Mouse (Mus musculus): ENCODE results near the gene Gmppa. TPM values are rescaled to one million over a fixed set of nuclear protein-coding genes. Genes with fewer than 3 reads are reported as not detected.

Gene Gmppa
- total RNA-seq, 2 experiments from 2014 or later: 67.1 to 70.4 TPM

DNA sequence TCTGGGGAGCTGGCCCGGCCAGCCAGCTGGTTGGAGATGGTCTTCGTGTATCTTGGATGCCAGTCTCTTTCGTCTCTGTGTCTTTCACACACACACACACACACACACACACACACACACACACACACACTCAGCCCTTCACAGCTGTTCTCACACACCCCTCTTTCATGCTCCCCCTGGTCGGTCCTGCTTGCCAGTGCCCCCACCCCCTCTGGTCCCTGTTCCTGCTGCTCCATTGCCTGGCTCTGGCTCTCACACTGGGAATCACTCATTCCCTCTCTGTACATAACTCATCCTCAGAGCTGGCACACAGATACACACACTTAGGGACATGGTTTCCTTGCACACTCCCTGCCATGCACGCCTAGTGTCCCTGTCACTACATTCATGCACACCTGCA is 16.2 kb downstream of the Gmppa start:
- DNase-seq (ENCODE audit: low spot score in 2 of 2): no peak

DNA sequence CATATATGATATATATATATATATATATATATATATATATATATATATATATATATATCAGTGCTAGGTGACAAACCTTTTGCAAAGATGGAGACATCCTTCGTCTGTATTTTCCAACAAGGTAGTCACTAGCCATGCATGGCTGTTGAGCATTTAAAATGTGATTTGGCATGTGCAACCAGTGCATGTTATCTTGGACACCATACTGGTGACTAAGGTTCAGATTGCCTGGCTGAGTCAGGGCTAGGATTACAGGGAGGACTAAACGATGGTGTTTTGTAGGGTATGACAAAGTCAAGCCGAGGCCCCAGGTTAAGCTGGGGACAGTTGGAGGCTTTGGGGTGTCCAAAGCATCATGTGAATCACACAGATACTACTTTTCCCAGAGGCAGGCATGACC is 19.7 kb downstream of the Gmppa start:
- no peak for DNase-seq (ENCODE audit: low spot score in 2 of 2)

DNA sequence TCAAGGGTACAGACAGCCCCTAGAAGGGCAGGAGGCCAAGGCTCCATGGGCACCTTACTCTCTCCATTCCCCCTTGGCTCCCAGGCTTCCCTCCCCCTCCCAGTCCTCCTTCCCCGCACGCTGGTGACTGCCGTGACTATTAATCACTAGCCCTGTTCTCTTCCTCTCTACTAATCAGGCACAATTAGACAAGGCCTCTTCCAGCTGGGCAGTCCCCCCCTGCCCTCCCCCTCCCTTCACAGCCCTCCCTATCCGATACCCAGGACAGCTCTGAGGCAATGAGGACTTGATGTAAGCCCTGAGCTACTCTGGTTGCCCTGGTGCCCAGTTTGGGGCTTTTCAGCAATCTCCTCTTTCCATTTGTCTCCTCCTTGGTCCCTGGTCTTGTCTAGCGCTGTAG is 20.2 kb downstream of the Gmppa start:
- DNase-seq (ENCODE audit: low spot score in 2 of 2): no peak

DNA sequence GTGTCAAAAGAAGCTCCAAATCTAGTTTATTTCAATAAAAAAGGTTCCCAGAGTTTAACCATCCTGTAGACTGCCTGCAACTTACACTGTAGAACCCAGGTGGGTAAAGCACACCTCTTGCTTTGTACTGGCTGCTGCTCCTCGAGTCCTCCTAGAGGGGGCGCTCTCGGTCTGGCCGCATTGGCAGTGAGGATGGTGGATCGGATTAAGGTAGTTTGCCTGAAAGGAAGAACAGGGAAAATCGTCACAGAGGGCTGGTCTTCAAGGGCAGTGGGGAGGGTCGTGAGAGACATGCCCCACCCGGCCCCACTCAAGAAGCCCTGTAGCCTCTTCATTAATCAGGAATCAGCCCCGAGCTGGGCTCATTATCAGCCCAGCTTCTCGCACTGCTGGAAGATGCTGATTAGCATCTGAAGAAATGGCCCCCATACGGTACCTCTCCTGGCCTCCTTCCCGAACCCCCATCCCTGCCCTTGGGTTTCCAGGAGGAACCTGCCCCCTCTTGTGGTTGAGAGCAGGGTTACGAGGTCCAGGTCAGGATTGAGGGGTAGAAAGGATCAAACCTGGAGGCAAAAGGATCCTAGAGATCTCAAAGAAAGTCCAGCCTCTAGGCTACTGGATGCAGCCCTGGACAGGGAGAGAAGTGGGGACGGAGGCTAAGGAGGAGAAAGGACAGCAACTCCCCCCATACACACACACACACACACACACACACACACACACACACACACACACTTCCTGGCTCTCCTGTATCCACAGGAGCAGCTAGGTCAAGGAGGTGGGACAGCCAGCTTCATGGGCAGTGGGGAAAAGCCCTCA is 21.2 kb downstream of the Gmppa start:
- no peak for DNase-seq (ENCODE audit: low spot score in 2 of 2)

DNA sequence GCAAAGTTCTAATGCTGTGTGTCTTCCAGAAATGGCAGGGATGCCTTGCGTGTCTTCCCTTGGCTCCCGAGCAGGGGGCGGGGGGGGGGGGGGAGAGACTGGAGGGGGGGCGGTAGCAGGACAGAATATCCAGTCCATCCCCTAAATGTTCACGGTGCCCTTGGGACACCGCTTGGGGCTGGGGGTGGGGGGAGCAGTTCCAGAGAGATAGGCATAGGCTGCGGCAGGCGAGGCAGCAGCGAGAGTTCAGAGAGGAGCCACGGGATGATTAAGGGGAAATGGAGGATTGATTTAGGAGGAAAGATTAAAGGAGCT is 21.9 kb downstream of the Gmppa start:
- DNase-seq (ENCODE audit: low spot score in 2 of 2): no peak

DNA sequence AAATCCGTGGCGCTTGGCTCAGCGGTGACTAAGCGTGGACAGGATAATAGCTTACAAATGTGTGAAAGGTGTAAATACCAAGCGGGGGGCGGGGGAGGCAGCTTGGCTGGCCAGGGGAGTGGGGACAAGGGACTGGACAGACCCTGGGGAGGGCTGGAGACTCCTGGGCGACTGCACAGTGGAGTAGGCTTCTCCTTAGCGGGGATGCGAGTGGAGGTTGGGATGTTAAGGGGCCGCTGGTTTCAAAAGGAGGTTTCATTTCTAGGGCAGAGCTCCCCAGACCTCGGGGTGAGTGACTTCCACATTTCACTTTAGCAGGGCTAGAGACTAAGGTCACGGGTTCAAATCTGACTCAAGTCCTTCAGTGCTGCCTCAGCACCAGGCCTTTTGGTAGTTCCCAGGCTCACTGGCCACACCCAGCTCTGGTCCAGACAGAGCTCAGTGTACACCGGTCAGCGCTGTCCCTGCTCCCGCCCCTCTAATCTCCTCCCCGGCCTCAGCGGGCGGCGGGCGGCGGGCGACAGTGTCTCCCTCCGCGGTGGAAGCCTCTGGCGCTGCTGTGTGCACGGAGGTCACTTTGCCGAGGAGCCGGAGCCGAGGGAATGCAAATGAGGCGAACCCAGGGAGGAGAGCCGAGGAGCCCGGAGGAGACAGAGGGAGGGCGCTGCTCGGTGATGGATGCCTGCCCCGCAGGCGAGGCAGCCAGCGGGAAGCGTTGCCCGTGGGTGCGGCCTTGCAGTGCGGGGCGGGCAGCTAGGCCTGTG is 22.5 kb downstream of the Gmppa start:
- DNase-seq (ENCODE audit: low spot score in 2 of 2): peak; percentile 50 to 76

DNA sequence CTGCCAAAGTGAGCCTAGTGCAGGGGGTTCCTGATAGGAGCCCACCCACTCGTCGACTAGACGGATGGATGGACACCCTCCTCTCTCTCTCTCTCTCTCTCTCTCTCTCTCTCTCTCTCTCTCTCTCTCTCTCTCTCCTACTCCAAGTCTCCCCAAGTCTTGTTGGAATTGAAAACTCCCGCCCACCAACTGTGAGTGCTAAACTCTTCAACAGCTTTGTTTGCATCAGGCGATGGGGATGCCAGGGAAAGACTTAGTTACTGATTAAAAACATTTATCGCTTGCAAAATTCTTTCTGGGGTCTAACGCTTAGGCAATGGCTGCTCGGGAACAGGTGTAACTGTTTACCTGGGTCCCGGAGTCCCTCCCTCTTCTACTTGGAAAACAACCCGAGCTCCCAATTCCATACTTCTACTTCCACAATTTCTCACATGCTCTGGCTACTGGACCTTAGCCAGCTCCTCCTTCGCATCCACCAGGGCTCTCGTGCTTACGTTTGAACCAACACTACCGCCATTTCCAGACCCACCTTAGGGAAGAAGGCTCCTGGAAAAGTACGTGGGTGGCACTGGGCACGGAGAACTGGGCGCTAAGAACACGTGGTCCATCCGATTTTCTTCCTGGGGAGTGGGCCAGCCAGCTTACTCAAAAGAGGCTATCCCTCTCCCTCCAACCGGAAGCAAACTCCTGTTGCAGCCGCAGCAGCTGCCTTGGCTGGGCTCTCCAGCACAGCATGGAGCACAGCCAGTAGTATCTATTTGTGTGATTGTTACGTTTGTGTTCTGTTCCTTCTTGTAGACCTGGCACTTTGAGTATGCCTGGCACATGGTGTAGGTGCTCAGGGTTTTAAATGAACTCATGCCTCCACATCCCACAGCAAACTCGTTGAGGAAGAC is 23.3 kb downstream of the Gmppa start:
- peak; percentile 64 to 75 for DNase-seq (ENCODE audit: low spot score in 2 of 2)

DNA sequence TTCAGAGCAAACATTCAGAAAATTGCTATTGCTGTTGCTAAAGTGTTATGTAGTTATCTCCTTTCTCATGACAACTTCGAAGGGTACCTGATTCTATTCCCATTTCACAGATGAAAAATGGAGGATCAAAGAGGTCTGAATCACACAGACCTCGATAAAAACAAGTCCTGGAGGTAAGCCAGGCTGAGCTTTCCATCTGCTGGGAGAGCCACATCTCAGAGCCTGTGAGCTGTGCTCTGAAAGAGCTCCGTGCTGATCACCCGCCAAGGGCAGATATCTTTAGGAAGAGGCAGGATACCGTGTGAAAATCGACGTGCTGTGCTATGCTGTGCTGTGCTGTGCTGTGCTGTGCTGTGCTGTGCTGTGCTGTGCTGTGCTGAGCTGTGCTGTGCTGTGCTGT is 24.6 kb downstream of the Gmppa start:
- DNase-seq (ENCODE audit: low spot score in 2 of 2): no peak

DNA sequence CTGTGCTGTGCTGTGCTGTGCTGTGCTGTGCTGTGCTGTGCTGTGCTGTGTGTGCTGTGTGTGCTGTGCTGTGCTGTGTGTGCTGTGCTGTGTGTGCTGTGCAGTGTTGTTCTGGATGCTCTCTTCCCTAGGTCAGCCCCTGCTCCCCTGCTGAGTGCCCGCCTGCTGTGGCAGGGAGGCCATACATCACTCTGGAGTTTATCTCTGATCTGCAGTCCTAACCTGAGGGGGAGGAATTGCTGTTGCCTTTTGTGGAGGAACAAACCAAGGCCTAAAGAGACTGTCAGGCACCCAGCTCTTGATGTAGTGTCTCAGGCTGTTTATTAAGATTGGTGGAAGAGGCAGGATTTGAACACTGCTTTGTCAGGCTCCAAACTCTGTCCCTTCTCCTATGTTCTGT is 26.9 kb downstream of the Gmppa start:
- DNase-seq (ENCODE audit: low spot score in 2 of 2): no peak

DNA sequence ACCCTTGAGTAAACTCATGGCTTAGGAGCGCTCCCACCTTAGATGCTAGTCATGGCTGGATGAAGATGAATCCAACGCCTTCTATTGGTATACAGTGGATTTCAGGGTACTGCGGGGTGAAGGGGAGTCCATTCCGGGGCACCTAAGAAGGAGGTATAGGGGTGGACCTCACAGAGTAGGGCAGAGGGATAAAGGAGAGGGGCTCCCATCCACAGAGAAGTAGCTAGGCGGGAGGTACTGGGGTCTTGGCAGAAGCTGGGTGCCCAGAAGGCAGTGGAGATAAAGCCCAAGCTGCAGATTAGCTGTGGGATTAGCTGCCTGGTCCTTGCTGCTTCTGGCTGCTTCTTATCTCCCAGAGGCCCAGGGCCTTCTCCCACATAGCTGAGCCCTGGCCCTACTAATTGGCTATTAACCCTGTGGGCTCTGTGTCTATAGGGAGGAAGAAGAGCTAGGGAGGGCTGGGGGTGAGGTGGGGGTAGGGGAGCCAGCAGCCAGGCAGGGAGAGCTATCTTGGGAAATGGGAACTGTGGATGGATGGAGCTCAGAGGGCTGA is 28.0 kb downstream of the Gmppa start:
- DNase-seq (ENCODE audit: low spot score in 2 of 2): no peak

DNA sequence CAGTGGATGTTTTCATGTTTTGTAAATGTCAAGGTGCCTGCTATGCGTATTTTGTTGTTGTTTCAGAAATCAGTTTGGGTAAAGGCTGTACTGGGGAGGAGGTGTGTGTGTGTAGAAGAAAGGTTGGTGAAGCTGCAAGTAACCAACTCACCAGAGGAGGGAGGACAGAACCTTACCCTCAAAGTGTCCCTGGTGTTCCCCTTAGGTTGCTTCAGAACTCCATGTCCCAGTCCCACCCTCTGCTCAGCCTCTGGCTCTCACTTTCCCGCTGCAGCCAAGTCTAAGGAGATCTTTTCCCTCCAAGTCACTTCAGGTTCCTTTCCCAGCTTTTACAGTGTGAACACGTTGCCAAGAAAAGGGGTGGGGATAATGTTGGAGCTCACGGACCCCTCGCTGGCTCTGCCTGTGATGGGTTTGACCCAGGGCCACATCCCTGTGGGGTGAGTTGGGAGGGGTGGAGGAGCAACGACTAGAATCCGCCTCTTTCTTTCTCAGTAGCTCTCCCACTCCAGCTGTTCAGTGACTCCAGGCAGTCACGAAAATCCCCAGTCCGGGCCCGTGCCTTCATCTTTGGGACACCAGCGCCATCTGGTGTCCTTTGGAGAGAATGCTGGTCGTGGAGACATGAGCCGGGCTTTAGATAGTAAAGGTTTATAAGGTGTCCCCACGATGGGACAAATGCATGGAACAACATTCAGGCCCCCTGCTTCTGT is 31.6 kb downstream of the Gmppa start:
- DNase-seq (ENCODE audit: low spot score in 2 of 2): peak; percentile 83 to 84

DNA sequence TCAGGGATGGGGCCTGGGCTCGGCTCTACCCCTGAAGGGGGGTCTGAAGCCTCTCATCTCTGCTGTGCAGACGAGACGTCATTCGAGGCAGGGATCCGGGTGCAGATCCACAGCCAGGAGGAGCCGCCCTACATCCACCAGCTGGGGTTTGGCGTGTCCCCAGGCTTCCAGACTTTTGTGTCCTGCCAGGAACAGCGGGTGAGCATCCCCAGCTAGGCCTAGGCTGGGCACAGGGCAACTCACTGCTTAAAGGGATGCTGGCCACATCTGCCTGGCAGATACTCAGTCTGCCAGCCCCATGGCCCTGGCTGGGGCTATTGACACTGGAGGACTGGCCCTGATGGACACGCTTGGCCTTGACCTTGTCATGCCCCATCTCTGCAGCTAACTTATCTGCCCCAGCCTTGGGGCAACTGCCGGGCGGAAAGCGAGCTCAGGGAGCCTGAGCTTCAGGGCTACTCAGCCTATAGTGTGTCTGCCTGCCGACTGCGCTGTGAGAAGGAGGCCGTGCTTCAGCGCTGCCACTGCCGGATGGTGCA is 33.6 kb downstream of the Gmppa start:
- no peak for DNase-seq (ENCODE audit: low spot score in 2 of 2)

DNA sequence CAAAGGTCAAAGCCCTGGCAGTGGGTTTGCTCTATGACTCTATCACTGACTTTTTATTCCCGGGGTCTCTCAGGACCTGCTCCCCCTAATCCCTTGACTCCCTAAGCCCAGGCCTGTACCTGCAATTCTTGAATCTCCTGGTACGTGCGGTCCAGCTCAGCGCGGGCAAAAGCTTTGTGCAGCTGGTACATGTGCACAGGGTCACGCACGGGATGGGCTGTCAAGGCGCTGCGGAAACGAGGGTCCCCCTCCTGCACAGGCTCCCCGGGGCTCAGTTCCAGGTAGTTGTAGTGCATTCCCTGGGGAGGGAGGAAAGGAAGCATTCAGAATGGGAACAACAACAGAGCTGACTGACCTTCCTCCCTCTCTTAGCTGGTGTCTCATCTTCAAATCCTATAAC is 40.7 kb downstream of the Gmppa start:
- no peak for DNase-seq (ENCODE audit: low spot score in 2 of 2)

DNA sequence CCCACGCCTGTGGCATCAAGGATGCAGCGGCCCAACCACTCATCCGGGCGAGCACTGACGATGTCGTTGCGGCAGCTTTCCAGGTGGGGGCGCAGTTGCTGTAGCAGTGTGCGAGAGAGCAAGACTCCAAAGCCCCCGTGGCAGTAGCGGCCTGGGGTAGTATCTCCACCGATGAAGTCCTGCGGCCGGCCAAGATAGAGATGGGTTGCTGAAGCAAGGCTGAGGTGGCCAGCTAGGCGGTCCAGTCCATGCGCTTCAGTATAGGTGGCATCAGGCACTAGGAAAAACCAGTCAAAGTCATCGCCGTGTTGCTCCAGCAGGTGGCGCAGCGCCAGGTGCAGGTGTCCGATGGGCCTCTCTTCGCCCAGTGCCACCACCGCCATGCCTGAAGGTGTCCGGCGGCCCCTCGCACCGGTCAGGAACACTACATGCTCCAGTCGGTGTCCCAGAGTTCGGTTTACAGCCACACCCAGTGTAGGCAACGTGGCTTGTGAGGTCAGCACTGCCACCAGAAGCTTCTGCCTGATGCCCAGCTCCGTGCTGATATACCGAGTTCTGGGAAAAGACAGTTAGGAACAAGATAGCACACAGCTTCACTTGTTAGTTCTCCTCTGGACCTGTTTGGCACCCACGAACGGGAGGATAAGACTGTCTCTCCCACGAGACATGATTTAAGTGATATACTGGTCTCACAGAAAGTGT is 41.7 kb downstream of the Gmppa start:
- peak; percentile 88 for DNase-seq (ENCODE audit: low spot score in 2 of 2)

DNA sequence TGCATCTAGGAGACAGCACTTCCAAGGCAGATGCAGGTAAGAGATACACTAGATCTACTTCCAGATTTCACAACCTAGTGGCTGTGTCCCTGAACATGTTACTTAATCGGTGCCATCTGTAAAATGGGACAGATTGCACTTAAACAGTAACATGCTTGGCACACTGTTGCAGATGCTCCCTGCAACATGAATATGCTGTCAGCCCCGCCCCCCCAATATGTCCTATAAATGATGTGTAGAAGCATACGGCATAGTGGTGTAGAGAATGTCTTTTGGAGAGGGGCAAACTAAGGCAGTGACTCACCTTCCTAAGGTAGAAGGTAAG is 42.2 kb downstream of the Gmppa start:
- no peak for DNase-seq (ENCODE audit: low spot score in 2 of 2)

DNA sequence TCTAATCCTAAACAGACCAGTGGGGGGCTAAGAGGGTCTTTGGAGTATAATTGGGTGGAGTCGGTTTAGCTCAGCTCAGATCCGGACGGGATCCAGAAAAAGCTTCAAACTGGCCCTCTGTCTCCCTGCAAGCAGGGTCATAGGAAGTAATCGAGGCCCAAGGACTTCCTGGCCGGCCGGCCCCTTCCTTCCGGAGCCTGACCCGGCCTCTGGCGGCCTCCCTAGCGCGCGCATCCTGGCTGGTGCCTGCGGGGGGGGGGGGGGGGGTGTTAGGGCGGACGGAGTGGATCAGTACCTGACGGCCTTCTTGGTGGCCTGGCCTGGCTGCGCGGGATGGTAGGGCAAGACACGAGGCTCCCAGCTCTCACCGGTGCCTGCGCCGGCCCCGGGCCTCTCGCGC is 42.8 kb downstream of the Gmppa start:
- DNase-seq (ENCODE audit: low spot score in 2 of 2): no peak

DNA sequence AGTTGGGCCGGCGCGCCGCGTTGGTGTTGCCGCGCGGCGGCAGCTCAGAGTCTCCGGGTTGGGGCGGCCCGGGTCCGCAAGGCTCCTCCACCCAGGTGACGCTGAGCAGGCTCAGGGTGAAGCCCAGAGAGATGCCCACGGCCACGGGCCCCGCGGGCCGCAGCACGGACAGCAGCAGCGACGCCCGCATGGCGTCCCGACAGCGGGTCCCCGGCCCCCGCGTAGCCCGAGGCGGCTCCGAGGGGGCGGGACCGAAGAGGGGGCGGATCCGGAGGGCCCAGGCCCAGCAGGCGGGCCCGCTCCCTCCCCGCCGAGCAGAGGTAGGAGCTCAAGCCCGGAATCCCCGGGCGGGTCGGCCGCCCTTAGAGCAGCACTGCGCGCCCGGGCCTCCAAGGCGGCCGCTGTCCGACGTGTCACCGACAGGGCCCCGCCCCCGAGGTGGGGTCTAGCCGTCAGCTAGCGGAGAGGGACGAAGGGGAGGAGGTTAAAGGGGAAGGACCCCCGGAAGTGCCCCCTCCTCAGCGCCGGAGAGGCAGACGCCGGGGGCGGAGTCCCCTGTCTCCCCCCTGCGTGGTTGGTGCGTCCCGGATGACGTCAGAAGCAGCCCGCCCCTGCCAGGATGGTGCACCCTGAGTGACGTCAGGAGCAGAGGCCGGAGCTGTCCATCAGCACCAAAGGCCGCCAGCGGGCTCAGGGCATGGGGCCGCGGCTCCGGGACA is 43.3 kb downstream of the Gmppa start, which contains the start of the genes Chpf and Tmem198:
Gene Chpf (minus strand): TSS at position 392 of the 719 bp plus-strand sequence.
Gene Tmem198 (plus strand): TSS at position 617 of the 719 bp plus-strand sequence.
- peak; percentile 97 for DNase-seq (ENCODE audit: low spot score in 2 of 2)

DNA sequence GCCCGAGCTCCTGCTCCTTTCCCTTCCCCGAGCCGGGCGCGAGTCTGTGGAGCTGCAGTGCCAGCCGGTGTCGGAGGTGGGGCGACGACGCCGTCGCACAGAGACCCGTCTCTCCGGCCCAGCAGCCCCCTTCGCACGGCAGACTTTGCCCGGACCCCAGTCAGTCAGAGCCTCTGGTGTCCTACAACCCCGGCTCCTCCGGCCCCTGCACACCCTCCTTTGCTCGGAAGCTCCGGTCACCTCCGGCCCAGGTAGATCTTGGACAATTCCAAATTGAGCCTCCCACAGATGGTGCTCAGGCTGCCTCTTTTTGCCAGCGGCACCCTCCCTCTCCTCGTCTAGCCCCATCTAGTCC is 43.9 kb downstream of the Gmppa start:
- DNase-seq (ENCODE audit: low spot score in 2 of 2): no peak

DNA sequence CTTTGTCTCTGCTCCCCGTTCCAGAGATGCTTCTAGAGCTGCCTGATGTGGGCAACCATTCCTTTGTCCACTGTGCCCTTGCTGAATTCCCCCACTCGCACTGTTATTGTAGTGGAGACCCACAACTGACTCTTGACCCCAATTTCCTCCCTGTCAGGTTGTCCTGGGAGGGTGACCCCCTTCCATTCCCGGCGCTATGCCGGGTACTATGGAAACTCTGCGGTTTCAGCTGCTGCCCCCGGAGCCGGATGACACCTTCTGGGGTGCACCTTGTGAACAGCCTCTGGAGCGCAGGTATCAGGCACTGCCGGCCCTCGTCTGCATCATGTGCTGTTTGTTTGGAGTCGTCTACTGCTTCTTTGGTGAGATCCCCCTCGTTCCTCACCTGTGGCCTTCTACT is 44.3 kb downstream of the Gmppa start:
- no peak for DNase-seq (ENCODE audit: low spot score in 2 of 2)

Data from left cerebral cortex, adult 18-20 months (tissue).